Mouse (Mus musculus) retina, embryonic 14.5 days (tissue): ENCODE measurements around the gene Spata45.

Experiments
- DNase-seq: peaks from one replicate; pipeline ENCODE4 v3.0.0-alpha.2; 2015; ENCODE audit warnings: low spot score

Spata45 gene

GRCm38 (mm10) chr1:191085597-191085996 lies 49.2 kb downstream of the Spata45 start:
- no peak for DNase-seq

- DNase-seq: no peak
These were observed 50.0 kb downstream of the Spata45 start for GRCm38 (mm10) chr1:191086304-191086878.

DNA sequence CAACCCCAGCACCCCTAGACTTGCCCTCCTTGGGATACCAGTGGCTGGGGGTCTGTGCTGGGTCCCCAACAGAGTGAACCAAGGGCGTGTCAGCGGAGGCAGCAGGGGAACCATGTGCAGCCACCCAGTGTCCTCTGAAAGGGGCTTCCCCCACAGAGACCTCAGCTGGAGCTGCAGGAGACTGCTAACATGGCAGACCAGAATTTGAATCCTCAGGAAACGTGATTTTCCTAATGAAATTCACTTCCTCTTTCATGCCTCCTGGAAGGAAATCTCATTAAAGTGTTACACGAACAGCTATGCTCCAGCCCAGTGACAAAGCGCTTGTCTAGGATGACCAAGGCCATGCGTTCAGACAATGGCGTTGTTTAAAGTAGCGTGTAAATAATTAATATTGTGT lies 50.5 kb downstream of the Spata45 start:
- no peak for DNase-seq

- no peak for DNase-seq
These were observed 51.5 kb downstream of the Spata45 start for GRCm38 (mm10) chr1:191087955-191088354.

GRCm38 (mm10) chr1:191089355-191089754 lies 52.9 kb downstream of the Spata45 start:
- DNase-seq: no peak

- no peak for DNase-seq
These were observed 55.6 kb downstream of the Spata45 start for GRCm38 (mm10) chr1:191092050-191092449.
